Mouse (Mus musculus) CD4-positive, CD25-positive, alpha-beta regulatory T cell, adult 2 months (primary cell): ENCODE results near the gene Tubb5.

Experiments
- DNase-seq: peaks from one replicate; pipeline ENCODE4 v3.0.0-alpha.2; 2012; ENCODE audit warnings: low read depth, low spot score

Tubb5 gene

DNA sequence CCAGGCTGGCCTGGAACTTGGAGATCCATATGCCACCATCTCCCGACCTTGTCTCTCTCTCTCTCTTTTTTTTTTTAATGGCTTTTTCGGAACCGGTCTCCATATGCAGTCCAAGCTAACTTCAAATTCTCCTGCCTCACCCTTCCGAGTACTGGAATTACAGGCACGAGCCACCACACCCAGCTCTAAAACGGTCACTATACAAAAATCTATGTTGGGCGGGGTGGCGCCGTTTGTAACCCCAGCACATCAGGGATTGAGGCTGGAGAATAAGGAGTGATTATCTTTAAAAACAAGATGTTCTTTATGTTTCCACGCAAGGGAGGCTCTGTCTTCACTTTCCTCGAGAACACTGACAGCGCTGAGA lies 22.7 kb upstream of the Tubb5 start:
- no peak for DNase-seq

- DNase-seq: no peak
Observed at GRCm38 (mm10) chr17:35859835-35860234, 21.7 kb upstream of the Tubb5 start.

- DNase-seq: no peak
Observed at GRCm38 (mm10) chr17:35859371-35859770, 21.3 kb upstream of the Tubb5 start.

GRCm38 (mm10) chr17:35850974-35851373 lies 12.9 kb upstream of the Tubb5 start:
- no peak for DNase-seq

GRCm38 (mm10) chr17:35848112-35848511 lies 10.0 kb upstream of the Tubb5 start:
- DNase-seq: peak; percentile 1

DNA sequence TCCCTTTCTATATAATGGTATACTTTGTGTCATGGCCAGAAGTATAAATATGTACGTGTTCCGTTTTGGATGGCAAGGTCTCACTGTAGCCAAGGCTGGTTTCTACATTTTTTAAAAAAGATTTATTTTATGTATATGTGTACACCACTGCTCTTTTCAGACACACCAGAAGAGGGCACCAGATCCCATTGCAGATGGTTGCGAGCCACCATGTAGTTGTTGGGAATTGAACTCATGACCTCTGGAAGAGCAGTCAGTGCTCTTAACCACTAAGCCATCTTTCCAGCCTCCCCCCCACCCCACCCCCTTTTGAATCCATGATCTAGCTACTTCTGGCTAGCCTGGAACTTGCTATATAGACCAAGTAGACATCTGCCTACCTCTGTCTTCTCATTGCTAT lies 5.4 kb upstream of the Tubb5 start:
- no peak for DNase-seq

DNA sequence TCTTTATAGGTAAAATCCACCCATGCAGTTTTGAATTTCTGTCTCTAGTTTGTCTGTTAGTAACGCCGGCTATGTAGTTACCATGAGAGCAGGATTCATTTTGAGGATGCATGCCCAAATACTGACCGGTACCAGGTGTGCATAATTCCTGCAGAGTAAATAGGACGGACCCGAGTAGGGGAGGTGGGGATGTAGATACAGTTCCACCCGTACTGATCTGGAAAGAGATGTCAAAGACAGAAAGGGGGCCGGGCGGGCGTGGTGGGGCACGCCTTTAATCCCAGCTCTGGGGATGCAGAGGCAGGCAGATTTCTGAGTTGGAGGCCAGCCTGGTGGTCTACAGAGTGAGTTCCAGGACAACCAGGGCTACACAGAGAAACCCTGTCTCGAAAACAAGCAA lies 3.9 kb upstream of the Tubb5 start:
- DNase-seq: no peak

DNA sequence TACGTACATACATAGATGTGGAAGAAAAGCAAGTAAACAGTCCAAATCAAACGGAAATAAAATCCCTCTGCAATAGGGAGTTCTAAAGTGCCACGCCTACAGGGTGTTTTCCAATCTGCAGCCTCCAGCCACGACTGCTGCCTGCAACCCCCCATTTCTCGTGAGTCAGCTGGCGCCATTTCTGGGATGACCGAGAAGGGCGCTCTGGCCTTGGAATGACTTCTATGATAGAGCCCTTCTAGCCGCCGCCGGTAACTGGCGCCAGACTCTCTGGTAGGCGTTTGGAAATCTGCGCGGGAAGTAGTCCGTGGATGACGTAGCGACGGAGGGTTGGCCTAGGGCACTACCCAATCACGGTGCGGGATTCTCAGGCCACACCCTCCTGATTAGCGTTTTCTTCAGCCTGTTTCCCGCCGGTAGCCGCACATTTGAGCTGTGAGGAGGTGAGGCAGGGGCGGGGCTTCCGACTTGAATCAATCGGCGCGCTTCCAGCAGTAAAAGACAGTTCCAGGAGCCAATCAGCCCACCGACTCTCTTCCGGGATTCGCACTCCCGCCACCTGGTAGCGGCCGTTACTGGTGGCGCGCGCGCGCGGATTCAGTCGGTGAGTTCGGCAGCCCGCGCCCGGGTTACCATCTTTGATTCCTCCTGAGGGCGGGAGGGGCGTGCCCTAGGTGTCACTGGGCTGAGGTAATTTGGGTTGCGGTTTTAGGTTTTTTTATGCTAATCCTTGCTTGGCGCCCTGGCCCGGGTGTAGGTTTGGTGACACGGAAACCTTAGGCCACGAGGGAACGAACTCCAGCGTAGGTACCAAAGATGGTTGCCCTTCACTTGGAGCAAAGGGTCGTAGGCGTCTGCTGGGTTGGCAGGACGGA lies 3.2 kb upstream of the Tubb5 start, which contains the start of gene Mdc1:
Mdc1 (plus strand) TSS at position 440 of the 875 bp plus-strand sequence.
- peak; percentile 100 for DNase-seq

- no peak for DNase-seq
Observed at GRCm38 (mm10) chr17:35840561-35840960, 2.5 kb upstream of the Tubb5 start.

DNA sequence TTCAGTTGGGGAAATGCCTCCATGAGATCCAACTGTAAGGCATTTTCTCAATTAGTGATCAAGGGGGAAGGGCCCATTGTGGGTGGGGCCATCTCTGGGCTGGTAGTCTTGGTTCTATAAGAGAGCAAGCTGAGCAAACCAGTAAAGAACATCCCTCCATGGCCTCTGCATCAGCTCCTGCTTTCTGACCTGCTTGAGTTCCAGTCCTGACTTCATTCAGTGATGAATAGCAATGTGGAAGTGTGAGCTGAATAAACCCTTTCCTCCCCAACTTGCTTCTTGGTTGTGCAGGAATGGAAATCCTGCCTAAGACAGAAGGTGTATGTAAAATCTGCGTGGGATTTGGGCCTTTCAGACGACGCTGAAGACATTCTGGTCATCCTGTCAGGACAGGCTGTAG lies 896 bp upstream of the Tubb5 start:
- peak; percentile 0 for DNase-seq

DNA sequence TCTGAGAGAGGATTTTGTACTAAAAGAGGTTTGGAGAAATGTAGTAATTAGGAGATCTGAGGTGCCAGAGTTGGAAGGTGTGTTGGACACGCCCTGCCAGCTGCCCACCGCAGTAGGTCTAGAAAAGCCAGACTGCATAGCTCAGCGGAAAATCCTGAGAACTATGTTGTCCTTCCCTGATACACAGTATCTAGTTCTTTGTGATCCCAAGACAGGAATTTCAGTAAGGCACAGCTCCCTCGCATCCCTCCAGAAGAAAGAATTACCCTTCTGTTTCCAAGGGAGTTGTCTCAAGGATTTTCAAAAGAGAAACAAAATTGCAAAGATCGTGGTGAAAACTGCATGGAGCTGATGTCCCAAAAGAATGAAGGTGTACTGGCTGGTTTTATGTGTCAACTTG lies 464 bp upstream of the Tubb5 start:
- DNase-seq: peak; percentile 12

DNA sequence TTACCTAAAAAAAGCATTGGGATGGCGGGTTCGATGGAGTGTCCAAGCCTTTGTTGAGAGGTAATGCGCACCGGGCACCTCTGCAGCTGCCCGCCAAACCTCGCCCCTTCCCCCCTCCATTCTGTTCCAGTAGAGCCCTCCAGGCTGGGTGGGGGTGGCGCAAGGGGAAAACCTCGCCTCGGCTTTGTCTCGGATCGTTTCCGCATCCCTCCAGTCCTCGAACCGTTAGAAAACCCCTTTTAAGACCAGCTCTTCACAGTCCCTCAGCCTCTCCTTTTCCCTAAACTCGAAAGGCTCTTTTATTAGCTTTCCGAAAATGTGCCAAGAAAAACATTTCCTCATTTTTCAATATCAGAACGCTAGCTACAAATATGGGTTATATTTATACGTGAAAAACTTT lies 619 bp downstream of the Tubb5 start:
- DNase-seq: peak; percentile 61

DNA sequence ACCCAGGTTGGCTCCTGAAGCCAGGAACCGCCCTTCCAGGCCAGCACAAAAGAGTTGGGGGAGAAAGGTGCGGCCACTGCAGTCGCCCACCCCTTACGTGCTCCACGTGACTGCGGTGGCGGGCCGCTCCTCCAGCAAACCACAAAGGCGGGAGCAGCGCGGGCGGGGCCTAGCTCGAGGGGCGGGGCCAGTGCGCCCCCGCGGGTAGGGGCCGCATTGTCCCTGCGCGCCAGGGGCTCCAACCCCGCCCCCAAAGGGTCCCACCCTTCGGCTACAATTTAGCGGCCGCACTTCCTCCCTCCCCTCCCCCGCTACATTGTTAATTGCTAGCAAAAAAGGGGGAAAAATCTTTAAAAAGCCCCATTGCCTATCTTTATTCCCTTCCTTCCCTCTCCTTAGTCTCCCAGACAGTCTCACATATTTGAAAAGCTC lies 1.1 kb downstream of the Tubb5 start:
- DNase-seq: peak; percentile 82

GRCm38 (mm10) chr17:35836178-35836965 lies 1.7 kb downstream of the Tubb5 start:
- DNase-seq: peak; percentile 90

DNA sequence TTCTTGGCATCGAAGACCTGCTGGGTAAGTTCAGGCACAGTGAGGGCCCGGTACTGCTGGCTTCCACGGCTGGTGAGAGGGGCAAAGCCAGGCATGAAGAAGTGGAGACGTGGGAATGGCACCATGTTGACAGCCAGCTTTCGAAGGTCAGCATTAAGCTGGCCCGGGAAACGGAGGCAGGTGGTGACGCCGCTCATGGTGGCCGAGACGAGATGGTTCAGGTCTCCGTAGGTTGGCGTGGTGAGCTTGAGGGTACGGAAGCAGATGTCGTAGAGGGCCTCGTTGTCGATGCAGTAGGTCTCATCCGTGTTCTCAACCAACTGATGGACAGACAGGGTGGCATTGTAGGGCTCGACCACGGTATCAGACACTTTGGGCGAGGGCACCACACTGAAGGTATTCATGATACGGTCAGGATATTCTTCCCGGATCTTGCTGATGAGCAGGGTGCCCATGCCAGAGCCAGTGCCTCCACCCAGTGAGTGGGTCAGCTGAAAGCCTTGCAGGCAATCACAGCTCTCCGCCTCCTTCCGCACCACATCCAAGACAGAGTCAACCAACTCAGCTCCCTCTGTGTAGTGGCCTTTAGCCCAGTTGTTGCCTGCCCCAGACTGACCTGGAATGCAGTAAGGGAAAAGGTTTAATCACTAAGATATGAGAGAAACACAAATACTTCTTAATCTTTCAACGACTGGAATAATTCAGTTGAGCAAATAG lies 2.5 kb downstream of the Tubb5 start:
- no peak for DNase-seq

GRCm38 (mm10) chr17:35834696-35835422 lies 3.2 kb downstream of the Tubb5 start:
- DNase-seq: no peak

GRCm38 (mm10) chr17:35833894-35834293 lies 4.2 kb downstream of the Tubb5 start:
- DNase-seq: no peak

DNA sequence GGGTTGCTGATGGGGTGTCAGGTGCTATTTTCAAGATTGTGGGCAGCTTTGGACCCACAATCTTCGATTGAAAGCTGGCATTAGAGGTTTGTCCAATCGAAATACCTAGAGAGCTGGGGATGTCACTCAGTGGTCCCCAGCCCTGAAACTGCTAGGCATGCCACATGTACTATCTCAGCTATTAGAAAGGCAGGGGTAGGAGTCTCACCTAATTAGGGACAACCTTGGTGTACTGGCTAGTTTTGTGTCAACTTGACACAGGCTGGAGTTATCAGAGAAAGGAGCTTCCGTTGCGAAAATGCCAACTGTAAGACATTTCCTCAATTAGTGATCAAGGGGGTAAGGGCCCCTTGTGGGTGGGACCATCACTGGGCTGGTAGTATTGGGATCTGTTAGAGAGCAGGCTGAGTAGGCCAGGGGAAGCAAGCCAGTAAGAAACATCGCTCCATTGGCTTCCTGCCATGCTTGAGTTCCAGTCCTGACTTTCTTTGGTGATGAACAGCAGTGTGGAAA lies 4.8 kb downstream of the Tubb5 start:
- DNase-seq: no peak

- no peak for DNase-seq
Observed at GRCm38 (mm10) chr17:35832400-35833238, 5.5 kb downstream of the Tubb5 start.

GRCm38 (mm10) chr17:35829737-35830136 lies 8.4 kb downstream of the Tubb5 start:
- peak; percentile 96 for DNase-seq
